Mouse (Mus musculus): ENCODE measurements around the gene Vmn1r115.
"Not testable (repeated sequence)": the region's sequence is repeated elsewhere in the genome, so short reads cannot be mapped to it uniquely, and the experiment has no call there.

Gene Vmn1r115

DNA sequence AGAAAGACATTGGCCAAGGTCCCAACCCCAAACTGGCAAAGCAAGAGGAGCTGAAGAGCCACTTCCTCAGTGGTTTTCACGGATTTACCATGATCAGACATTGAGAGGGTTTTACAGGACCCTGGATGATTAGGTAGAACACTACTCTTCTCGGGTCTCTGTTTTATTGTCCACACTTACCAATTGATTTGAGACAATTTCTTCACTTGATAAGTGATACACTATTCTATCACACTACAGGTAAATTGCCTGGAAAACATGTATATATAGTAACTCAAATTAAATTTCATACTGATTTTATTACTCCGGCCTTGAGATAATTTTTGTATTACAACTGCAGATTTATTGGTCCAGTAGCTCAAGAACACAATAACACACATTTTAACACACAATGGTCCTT lies at the start of gene Vmn1r115:
TSS of gene Vmn1r115 (minus strand) at position 101 of the 400 bp plus-strand sequence.
- not testable (repeated sequence) for DNase-seq (ENCODE audit: low spot score)

DNA sequence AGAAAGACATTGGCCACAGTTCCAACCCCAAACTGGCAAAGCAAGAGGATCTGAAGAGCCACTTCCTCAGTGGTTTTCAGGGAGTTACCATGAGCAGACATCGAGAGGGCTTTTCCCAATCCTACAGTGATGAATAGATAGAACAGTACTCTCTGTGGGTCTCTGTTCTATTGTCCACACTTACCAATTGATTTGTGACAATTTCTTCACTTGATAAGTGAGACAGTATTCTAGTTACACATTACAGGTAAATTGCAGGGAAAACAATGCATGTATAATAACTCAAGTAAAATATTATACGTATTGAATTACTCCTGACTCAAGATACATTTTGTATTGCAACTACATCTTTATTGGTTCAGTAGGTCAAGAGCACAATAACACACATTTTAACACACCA lies 39.2 kb upstream of the Vmn1r115 start, which contains the start of gene Vmn1r117:
TSS of gene Vmn1r117 (minus strand) at position 101 of the 400 bp plus-strand sequence.
- DNase-seq (ENCODE audit: low spot score): not testable (repeated sequence)

DNA sequence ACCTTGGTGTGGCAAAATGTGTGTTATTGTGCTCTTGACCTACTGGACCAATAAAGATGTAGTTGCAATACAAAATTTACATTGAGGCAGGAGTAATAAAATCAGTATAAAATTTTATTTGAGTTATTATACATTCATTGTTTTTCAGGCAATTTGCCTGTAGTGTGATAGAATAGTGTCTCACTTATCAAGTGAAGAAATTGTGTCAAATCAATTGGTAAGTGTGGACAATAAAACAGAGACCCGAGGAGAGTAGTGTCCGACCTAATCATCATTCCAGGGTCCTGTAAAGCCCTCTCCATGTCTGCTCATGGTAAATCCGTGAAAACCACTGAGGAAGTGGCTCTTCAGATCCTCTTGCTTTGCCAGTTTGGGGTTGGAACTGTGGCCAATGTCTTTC lies 27.2 kb upstream of the Vmn1r115 start, which contains the start of gene Vmn1r116:
TSS of gene Vmn1r116 (plus strand) at position 301 of the 400 bp plus-strand sequence.
- DNase-seq (ENCODE audit: low spot score): not testable (repeated sequence)

DNA sequence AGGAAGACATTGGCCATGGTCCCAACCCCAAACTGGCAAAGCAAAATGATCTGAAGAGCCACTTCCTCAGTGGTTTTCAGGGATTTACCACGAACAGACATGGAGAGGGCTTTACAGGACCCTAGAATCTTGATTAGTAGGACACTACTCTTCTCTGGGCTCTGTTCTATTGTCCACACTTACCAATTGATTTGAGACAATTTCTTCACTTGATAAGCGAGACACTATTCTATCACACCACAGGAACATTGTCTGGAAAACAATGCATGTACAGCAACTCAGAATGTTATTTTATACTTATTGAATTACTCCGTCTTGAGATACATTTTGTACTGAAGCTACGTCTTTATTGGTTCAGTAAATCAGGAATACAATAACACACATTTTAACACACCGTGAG lies 32.7 kb downstream of the Vmn1r115 start, which contains the start of gene Vmn1r114:
TSS of gene Vmn1r114 (minus strand) at position 101 of the 400 bp plus-strand sequence.
- not testable (repeated sequence) for DNase-seq (ENCODE audit: low spot score)
